Mouse (Mus musculus) bone marrow, adult 2 months (tissue): ENCODE measurements at regions not wholly inside any gene's neighbourhood (a gene's known extent, or its start where the extent isn't known, plus 50 kb on each side); places are given as distances from the start of the nearest gene placed in this dataset.

Experiments
- H3K27ac ChIP-seq: fragments of 200-500 bp; 2 replicates; pipeline ENCODE4 v1.5.1; 2012; ENCODE audit warnings: low read depth, mild to moderate bottlenecking, control low read depth, inconsistent platforms, low read length; ENCODE audit not compliant: control insufficient read depth, poor library complexity, insufficient read depth
- H3K4me1 ChIP-seq: fragments of 200-500 bp; 2 replicates; pipeline ENCODE4 v1.6.1; 2011; ENCODE audit warnings: low read length; ENCODE audit not compliant: control insufficient read depth, insufficient read depth
- H3K4me3 ChIP-seq: fragments of 200-500 bp; replicated peaks from 2 replicates; pipeline ENCODE3; 2011; ENCODE audit warnings: mild to moderate bottlenecking, low read depth, low read length, control low read depth; ENCODE audit not compliant: control insufficient read depth
- CTCF ChIP-seq: fragments of 200-500 bp; IDR thresholded peaks from 2 replicates; pipeline ENCODE4 v1.5.1; 2011; ENCODE audit warnings: low read length, control low read depth; ENCODE audit not compliant: control insufficient read depth, insufficient read depth
- POLR2A ChIP-seq: fragments of 200-500 bp; IDR thresholded peaks from 2 replicates; pipeline ENCODE4 v1.6.1; 2011; ENCODE audit warnings: low read depth, mild to moderate bottlenecking, control low read depth, low read length, borderline replicate concordance; ENCODE audit not compliant: control insufficient read depth
- WGBS: fragments of 180-500 bp; shearing (Covaris S2); methylation state at CpG from one replicate; pipeline ENCODE4 v1.1.7; 2018; 5-methylcytosine and 5-hydroxymethylcytosine counted together

DNA sequence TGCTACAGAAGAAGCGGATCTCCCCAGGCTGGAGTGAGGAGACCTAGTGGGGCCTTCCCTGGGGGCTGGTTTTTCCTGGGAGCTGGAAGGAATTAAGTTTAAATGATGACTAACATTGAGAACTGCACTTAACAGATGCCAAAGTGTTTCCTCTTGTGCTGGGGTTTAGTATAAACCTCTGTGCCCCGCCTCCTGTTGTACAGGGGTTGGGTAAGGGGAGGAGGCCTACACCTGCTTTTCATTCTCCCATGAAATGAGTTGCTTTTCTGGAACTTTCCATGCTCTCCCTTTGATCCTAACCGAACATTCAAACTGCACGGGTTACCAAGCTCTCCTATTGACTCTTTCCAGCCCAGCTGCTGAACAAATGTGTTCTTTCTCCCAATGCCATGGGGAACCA, 167.7 kb downstream of the Uaca start:
- peaks cover 3% of the 10 kb centered on the region for H3K4me1 ChIP-seq
- 78% methylated on average over 4 of the region's 4 CpGs for WGBS
- TF ChIP-seq POLR2A, result no peak
- TF ChIP-seq CTCF, result no peak
- no peak overlapping the region for H3K27ac ChIP-seq
- no peak overlapping the region for H3K4me3 ChIP-seq

DNA sequence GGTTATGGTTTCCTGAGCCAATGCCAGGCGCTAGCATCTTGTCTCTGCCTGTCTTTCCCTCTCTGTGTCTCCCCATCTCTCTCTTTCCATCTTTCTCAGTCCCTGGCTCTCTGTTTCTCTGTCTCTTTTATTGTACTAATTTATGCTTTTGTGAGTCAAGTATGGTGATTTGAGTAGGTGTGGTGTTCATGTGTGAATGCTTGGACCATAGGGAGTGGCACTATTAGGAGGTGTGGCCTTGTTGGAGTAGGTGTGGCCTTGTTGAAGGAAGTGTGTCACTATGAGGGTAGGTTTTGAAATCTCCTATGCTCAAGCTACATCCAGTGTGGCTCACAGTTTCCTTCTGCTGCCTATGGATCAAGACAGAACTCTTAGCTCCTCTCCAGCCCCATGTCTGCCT, 171.3 kb downstream of the Uaca start:
- H3K4me1 ChIP-seq, result peaks cover 2% of the 10 kb centered on the region
- H3K27ac ChIP-seq, result no peak overlapping the region
- 61% methylated on average over 1 of the region's 1 CpGs for WGBS
- TF ChIP-seq CTCF (no peak), POLR2A (no peak)
- no peak overlapping the region for H3K4me3 ChIP-seq

DNA sequence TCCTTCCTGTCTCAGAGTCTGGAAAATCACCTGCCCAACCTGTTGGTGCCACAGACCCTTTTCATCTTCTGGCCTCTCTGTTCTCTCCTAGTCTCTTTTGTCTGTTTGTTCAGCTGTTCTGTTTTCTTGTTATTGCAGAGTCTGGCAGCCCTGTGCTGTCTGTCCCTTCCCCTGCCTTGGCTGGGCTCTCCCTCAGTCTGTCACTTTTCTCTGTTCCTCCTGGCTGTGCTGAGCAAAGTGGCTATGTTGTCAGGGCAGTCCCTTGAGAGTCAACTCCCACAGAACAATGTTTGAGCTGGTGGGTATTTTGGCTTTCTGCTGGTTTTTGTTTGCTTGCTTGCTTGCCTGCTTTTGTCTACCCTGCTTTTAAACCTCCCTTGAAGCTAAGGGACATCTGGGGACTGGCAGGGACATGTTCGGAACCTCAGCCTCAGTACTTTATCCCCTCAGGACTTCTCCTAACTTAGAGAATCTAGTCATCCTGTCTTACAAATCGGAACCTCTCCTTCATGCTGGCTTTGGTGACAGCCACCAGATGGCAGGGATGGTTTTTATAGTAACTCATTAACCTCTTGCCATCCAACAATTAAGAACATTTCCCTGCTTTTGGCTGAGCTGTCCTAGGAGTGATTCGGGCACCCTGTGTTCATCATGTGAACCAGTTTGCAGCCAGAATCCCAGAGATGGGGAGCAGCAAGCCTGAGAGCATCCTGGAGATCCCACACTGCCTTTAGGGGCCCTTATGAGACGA, 174.1 kb downstream of the Uaca start:
- H3K27ac ChIP-seq, result no peak overlapping the region
- no peaks in the 10 kb centered on the region; the same call in none of the 2 replicates for H3K4me1 ChIP-seq
- 51% methylated on average over 4 of the region's 4 CpGs for WGBS
- no peak overlapping the region for H3K4me3 ChIP-seq
- TF ChIP-seq POLR2A (no peak), CTCF (no peak)

DNA sequence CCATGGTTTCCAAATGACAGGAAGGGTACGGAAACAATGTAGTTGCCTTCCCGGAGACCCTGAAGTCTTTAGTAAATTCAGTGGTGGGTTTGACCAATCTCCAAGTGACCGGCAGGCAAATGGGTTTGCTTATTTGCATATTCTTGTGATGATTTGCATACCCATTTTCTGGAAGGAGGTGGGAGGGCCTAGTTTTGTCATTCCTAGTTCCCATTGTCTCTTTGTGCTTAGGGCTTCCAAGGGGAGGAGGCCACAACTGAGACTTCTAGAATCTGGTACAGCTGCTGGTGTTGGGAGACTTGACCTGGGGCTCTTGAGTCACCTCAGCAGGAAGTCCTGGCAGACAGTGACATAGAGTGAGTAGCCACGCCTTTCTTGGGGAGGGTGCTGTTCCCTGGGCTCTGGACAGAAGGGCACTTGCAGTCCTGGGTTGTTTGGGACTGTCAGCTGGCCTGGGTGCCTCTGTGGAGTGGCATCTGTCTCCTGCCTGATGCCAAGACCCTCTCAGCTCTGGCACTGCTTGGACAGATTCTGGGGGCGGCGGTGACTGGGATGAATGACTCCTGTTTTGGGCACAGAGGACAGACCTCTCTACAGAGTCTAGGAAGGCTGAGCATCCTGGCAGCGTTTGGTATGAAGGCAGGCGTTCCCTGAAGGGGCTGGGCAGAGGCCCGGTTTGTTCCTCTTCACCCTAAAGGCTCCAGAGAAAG, 178.0 kb downstream of the Uaca start:
- no peak overlapping the region for H3K27ac ChIP-seq
- no peaks in the 10 kb centered on the region; the same call in none of the 2 replicates for H3K4me1 ChIP-seq
- TF ChIP-seq CTCF (no peak), POLR2A (no peak)
- no peak overlapping the region for H3K4me3 ChIP-seq
- WGBS, result 73% methylated on average over 9 of the region's 9 CpGs

DNA sequence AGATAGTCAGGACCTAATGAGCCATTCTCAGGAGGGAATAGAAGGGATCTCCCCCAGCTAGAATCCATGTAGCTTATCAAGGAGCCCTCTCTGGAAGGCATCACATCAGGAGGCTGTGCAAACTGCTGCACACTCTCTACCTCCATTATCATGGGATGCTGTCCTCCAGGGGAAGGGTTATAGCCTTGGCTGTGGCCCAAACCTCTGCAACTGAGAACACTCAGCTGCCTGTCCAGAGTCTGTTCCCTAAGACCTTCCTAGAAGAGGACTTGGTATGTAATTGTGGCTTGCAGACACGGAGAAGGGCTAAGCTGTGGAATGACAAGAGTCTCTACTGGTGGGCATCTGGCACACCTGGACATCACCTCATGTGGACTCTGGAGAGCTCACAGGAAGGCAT, 180.2 kb downstream of the Uaca start:
- no peak for TF ChIP-seq POLR2A
- TF ChIP-seq CTCF, result no peak
- 88% methylated on average over 1 of the region's 1 CpGs for WGBS
- no peak overlapping the region for H3K27ac ChIP-seq
- H3K4me3 ChIP-seq, result no peak overlapping the region
- H3K4me1 ChIP-seq, result no peaks in the 10 kb centered on the region; the same call in none of the 2 replicates

DNA sequence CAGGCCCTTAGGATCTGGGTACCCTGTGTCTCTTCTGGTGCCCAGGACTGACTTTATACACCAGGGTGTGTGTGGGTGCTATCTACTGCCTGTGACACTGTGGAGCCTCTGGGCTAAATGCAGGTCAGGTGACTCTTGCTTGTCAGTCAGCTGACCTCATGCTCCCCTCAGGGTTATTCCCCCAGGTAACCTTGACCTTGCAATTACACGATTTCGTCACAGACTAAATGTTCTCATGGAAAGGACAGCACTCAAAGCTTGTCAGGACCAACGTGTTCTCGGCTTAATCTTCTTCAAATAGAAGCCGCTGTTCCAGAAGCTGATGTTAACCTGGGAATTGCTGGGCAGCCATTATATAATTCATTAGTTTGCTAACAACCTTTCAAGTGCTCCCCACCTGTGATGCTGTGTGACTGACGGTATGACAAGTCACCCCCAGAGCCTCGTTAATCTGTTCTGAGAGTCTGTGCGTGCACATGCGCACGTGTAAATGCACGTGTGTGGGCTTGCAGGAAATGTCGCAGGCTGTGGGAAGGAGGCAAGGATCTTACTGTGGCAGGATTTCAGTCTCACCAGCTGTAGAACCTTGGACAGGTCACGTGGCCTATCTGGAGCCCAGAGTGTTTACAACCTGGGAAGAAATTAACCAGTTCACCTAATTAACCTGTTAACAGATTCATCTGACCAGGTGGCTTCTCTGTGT, 188.2 kb downstream of the Uaca start:
- Histone ChIP-seq H3K4me3 (no peak overlapping the region), H3K27ac (no peak overlapping the region), H3K4me1 (no peaks in the 10 kb centered on the region)
- 81% methylated on average over 13 of the region's 13 CpGs for WGBS
- TF ChIP-seq POLR2A, result no peak
- TF ChIP-seq CTCF, result no peak

DNA sequence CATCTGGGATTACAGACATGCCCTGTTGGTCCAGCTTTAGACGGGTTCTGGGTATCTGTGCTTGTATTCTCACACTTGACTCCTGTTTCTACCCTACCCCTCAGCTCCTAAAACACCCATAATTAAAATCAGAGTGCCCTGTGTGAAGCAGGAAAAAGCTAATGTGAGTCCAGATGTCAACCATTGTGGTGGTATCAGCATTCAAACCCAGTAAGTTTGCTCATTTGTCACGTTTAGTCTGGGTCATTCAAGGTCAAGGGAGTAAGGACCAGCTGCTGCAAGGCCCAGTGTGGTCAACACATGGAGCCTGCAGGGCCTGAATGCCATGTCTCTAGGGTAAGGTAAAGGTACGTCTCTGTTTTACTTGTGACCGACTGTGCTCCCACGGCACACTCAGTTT, 188.9 kb downstream of the Uaca start:
- no peak overlapping the region for H3K4me3 ChIP-seq
- TF ChIP-seq CTCF (no peak), POLR2A (no peak)
- H3K27ac ChIP-seq, result no peak overlapping the region
- no peaks in the 10 kb centered on the region for H3K4me1 ChIP-seq
- WGBS, result 70% methylated on average over 5 of the region's 5 CpGs

DNA sequence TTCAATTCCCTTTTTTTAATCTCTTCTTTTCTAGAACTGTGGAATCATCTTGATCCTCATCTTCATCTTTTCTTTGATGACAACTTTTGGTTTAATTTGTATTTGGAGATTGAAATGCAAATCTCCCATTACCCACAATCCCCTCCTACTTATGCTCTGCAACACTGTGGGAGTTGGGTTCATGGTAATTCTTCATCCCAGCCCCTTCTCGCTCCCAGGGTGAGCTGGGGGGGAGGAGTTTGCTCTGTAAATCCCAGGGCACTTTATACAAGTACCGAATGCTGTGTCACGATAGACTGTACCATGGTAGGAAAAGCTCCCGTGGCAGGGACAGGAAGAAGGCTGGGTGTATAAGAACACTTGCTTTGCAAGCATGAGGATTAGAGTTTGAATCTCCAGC, 193.8 kb downstream of the Uaca start:
- 64% methylated on average over 4 of the region's 4 CpGs for WGBS
- TF ChIP-seq CTCF (no peak), POLR2A (no peak)
- Histone ChIP-seq H3K27ac (no peak overlapping the region), H3K4me1 (peaks cover 6% of the 10 kb centered on the region; the same call in 1 of the 2 replicates), H3K4me3 (no peak overlapping the region)
